Mouse (Mus musculus): Measurements from ENCODE around the gene Stx8.
A peak's percentile ranks its signal among the peaks of the same experiment; 100 is the strongest.

Gene Stx8

DNA sequence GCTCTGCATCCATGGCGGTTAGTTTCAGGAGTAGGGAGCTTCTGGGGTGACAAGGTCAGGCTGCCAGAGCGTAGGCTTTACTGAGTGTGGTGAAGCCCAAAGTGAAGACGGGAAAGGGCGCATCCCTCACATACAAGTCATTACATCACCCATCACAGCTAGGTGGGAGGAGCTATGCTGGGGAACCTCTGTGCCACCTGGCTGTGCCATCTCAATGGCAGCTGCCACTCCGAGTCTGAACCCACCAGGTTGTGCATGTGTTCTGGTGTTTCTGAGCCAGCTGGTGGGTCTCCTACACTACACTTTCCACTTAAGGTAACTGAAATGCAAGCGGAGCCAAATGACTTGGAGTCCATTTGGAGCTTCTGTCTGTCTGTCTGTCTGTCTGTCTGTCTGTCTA is 261.8 kb downstream of the Stx8 start:
- no peak for DNase-seq (ENCODE audit: low spot score in 2 of 2)

GRCm38 (mm10) chr11:68228941-68229665 is 263.1 kb downstream of the Stx8 start:
- peak in 1 of 2 experiments; percentile 51 for DNase-seq (ENCODE audit: low spot score in 2 of 2)

DNA sequence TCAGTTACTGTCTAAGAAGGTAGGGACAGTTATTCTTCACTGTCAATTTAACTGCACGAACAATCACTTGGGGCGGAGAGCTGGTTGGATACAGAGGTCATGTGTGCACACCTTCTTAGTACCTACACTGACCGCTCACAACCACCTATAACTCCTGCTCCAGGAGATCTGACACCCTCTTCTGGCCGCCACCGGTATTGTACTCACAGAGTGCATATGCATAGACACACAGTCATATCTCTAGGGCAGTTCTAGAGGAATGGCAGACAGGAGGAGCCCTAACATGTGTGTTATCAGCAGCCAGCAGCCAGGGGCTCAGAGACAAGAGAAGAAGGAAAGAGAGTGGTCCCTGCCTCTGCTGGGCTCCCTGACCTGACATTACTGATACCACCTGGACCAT is 265.6 kb downstream of the Stx8 start:
- DNase-seq (ENCODE audit: low spot score in 2 of 2) = no peak

DNA sequence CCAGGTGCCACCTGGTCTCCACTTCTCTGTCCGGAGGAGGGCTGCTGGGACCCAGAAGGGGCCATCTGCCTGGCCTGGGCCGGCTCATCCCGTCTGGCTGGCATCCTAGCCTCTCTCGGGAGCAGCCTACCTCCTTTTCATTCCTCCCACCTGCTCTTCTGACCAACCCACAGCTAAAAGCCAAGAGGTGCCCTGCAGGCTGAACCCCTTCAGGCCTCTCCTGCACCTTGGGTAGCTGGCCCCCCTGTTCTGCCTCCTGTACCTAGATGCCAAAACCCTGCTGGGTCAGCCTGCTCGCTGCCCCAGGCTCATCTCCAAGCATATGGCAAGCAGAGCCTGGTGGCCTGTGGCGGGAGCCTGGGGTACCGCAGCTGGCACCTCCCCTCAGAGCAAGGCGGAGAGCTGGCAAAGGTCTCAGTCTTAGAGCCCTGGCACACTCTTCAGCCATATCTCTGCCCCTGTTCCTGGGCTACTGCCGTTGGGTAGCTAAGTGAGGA is 267.5 kb downstream of the Stx8 start:
- DNase-seq (ENCODE audit: low spot score in 2 of 2) = no peak

GRCm38 (mm10) chr11:68239756-68240155 is 273.8 kb downstream of the Stx8 start:
- DNase-seq (ENCODE audit: low spot score in 2 of 2) = no peak

DNA sequence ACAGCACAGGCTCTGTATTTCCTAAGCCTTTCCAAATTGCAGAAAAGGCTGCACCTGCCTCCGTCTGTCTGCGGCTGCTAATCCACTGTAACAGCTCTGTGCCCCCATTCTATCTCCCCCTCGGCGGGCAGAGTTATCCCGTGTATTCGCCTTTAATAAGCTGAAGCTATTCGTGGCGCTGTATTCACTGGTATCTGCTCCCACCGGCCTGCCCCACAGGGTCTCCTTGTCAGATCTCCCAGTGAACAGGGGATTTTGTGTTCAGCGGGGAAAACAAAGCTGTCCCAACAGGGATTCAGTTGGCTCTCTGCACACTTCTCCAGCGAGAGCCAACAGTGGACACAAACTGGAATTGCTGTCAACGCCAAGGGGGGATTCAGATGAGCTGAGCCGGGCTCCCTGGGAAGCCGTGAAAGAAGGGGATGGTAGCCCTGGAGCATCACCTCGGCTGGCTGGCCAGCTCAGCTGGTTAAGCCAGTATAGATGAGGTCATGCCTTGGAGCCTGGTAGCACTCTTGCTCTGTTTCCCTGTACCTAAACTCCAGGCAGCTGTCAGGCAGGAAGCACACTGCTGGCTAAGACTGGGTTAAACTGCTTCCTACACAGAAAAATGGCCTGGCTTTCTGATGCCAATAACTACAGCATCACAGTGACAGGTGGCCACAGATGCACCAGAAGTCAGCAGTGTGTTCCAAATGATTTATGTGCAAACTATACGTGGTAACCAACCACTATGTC is 278.4 kb downstream of the Stx8 start:
- no peak for DNase-seq (ENCODE audit: low spot score in 2 of 2)

- no peak for DNase-seq (ENCODE audit: low spot score in 2 of 2)
Measured at GRCm38 (mm10) chr11:68244992-68245261, 278.9 kb downstream of the Stx8 start.

- DNase-seq (ENCODE audit: low spot score in 2 of 2) = no peak
Measured at GRCm38 (mm10) chr11:68247897-68248296, 281.9 kb downstream of the Stx8 start.

DNA sequence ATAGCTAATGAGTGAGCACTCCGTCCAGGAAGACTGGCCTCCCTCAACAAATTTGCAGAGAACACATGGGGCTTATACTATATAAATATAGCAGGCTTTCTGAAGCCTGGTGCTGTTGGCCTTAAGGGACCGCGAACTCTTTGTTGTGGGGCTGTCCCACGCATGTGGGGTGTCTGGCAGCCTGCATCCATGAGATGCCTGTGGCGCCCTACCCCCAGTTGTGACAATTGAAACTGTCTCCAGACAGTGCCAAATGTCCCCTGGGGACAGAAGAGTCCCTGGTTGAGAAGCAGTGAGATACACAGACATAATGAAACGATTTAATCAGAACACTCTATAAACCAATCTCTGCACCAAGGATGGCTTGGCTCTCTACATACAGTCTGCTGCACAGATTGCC is 284.1 kb downstream of the Stx8 start:
- no peak for DNase-seq (ENCODE audit: low spot score in 2 of 2)

GRCm38 (mm10) chr11:68253531-68253930 is 287.5 kb downstream of the Stx8 start:
- no peak for DNase-seq (ENCODE audit: low spot score in 2 of 2)
